Mouse (Mus musculus): ENCODE measurements around the gene Prss8.

GRCm38 (mm10) chr7:127932273-127933031, 2.5 kb upstream of the Prss8 start:
- TF ChIP-seq POLR2A (IDR thresholded peaks at IDR 0.05; ENCODE audit: insufficient read depth, low read depth, low read length) (no peak), CTCF (IDR thresholded peaks at IDR 0.05; ENCODE audit: insufficient read depth, low read depth, low read length) (no peak)
